ENCODE assay signal across 28 mouse cellular contexts in genomic region chr12:21568415-21569040, GRCm38 (mm10).
A peak's percentile ranks its signal among the peaks of the same experiment; 100 is the strongest.
DNase-seq lines count a peak whose midpoint lies in the region; TF ChIP-seq lines count a peak whose summit lies in the region.
"Had no signal": no experiment of that assay in that cellular context is flagged by ENCODE, and none has a peak within 500 bp of the region (broad histone marks: within the 10 kb centered on the region; RNA-seq: fewer than 3 reads in every experiment).

No protein-coding gene starts in this region.

- no peaks in the 10 kb centered on the region for H3K27me3 ChIP-seq in liver, adult 2 months (ENCODE audit: control insufficient read depth, insufficient read depth, low read length)
- H3K27me3 ChIP-seq: CH12.LX; embryonic facial prominence, embryonic 12.5 days; forebrain, embryonic 15.5 days; kidney, embryonic 15.5 days; limb, embryonic 15.5 days; midbrain, embryonic 13.5 days; neural tube, embryonic 13.5 days; stomach, embryonic 15.5 days had no signal

- no peak overlapping the region for H3K9ac ChIP-seq in liver, adult 2 months (ENCODE audit: low read depth, low read length)
- H3K9ac ChIP-seq: embryonic facial prominence, embryonic 12.5 days; forebrain, embryonic 15.5 days; kidney, embryonic 15.5 days; limb, embryonic 15.5 days; midbrain, embryonic 13.5 days; neural tube, embryonic 13.5 days; stomach, embryonic 15.5 days had no signal

- TF ChIP-seq POLR2A in liver, adult 2 months (IDR thresholded peaks at IDR 0.05; ENCODE audit: extremely low read depth, insufficient read depth, low read length): no peak

- intact Hi-C loops in heart, postnatal 25 days (cut with DNase I): no loop called here

- no peaks in the 10 kb centered on the region for H3K36me3 ChIP-seq in liver, adult 2 months (ENCODE audit: control insufficient read depth, insufficient read depth, low read length)
- H3K36me3 ChIP-seq: embryonic facial prominence, embryonic 12.5 days; forebrain, embryonic 15.5 days; G1E; hindbrain, embryonic 10.5 days; kidney, embryonic 15.5 days; limb, embryonic 10.5 days; limb, embryonic 15.5 days; midbrain, embryonic 13.5 days; neural tube, embryonic 13.5 days; stomach, embryonic 15.5 days had no signal

- no peaks in the 10 kb centered on the region for H3K79me2 ChIP-seq in liver, adult 2 months (ENCODE audit: control insufficient read depth, insufficient read depth, low read length)

- H3K4me1 ChIP-seq in liver, adult 2 months (ENCODE audit: control insufficient read depth, insufficient read depth, low read length): peaks cover 2% of the 10 kb centered on the region; the same call in 1 of the 2 replicates
- H3K4me1 ChIP-seq: embryonic facial prominence, embryonic 12.5 days; forebrain, embryonic 15.5 days; hindbrain, embryonic 10.5 days; kidney, embryonic 15.5 days; limb, embryonic 10.5 days; limb, embryonic 15.5 days; midbrain, embryonic 13.5 days; neural tube, embryonic 13.5 days; stomach, embryonic 15.5 days had no signal

- no peak for TF ChIP-seq CTCF in liver, adult 2 months (IDR thresholded peaks at IDR 0.05; ENCODE audit: low read depth, low read length)

- no peak overlapping the region for H3K4me3 ChIP-seq in liver, adult 2 months (ENCODE audit: insufficient read depth, low read depth, low read length)
- H3K4me3 ChIP-seq: embryonic facial prominence, embryonic 12.5 days; forebrain, embryonic 15.5 days; gastrocnemius, adult 2 months; hindbrain, embryonic 10.5 days; kidney, embryonic 15.5 days; limb, embryonic 10.5 days; limb, embryonic 15.5 days; midbrain, embryonic 13.5 days; neural tube, embryonic 13.5 days; stomach, embryonic 15.5 days had no signal

- WGBS in liver, adult 2 months: 18% methylated on average over 7 of the region's 7 CpGs

- peak; percentile 20 for DNase-seq in adrenal gland, adult 2 months
- DNase-seq in adrenal gland, adult 8-10 months: no peak
- peak; percentile 20 to 53 for DNase-seq in heart, adult 18-20 months
- DNase-seq in heart, postnatal 25 days (ENCODE audit: low spot score): no peak
- peak; percentile 100 for DNase-seq in liver, adult 2 months (ENCODE audit: extremely low read depth, low read depth, low spot score)
- DNase-seq in liver: no peak
- DNase-seq in adipocyte (ENCODE audit: low spot score): peak; percentile 20
- no peak for DNase-seq in right cerebral cortex, adult 18-20 months
- DNase-seq: adrenal gland, postnatal 25 days; cerebellum, adult 11-12 months; cerebellum, adult 9-11 months; embryo, embryonic 11 days; gastrocnemius, adult 2 months; kidney, adult 18-20 months; kidney, postnatal 25 days; right cerebral cortex, postnatal 14 days had no signal

- H3K27ac ChIP-seq in liver, adult 2 months (replicated peaks; ENCODE audit: insufficient read depth, low read depth, low read length): peak overlapping the region; percentile 67
- H3K27ac ChIP-seq: embryonic facial prominence, embryonic 12.5 days; forebrain, embryonic 15.5 days; gastrocnemius, adult 2 months; hindbrain, embryonic 10.5 days; kidney, embryonic 15.5 days; limb, embryonic 10.5 days; limb, embryonic 15.5 days; macrophage; midbrain, embryonic 13.5 days; neural tube, embryonic 13.5 days; stomach, embryonic 15.5 days had no signal

Comparison
In these comparisons a context has a peak if more than half of its experiments do, and no peak if none do; other contexts are left out.
1. DNase-seq: peak in adrenal gland, adult 2 months (single experiment), heart, adult 18-20 months (2 of 2), liver, adult 2 months (single experiment) and adipocyte (single experiment); none in adrenal gland, adult 8-10 months (single experiment), heart, postnatal 25 days (single experiment), liver (single experiment) and right cerebral cortex, adult 18-20 months (single experiment).